ENCODE assay signal across 15 mouse cellular contexts in genomic region chr12:69351685-69352084, GRCm38 (mm10). TPM values are rescaled to one million over a fixed set of nuclear protein-coding genes. Genes with fewer than 3 reads are reported as not detected.
DNase-seq lines count a peak whose midpoint lies in the region; ATAC-seq and TF ChIP-seq lines count a peak whose summit lies in the region.
"Had no signal": no experiment of that assay in that cellular context is flagged by ENCODE, and none has a peak within 500 bp of the region (broad histone marks: within the 10 kb centered on the region; RNA-seq: fewer than 3 reads in every experiment).

No protein-coding gene starts in this region.

- no peak for TF ChIP-seq EP300 in liver, postnatal 0 days (IDR thresholded peaks at IDR 0.05; ENCODE audit: low read depth)

- no peak for ATAC-seq in liver, postnatal 0 days

- peak; percentile 37 for DNase-seq in embryo, embryonic 10 days (ENCODE audit: low spot score)
- no peak for DNase-seq in embryo, embryonic 11 days
- no peak for DNase-seq in liver, postnatal 0 days
- DNase-seq in liver (no peak), NIH3T3 (ENCODE audit: low read depth) (peak; percentile 35)
- peak; percentile 67 for DNase-seq in splenic B cell, adult 2 months (ENCODE audit: low read depth, low spot score)
- DNase-seq in natural killer cell, adult 2 months (ENCODE audit: low spot score in 2 of 2): no peak
- no peak for DNase-seq in thymus, postnatal 25 days
- DNase-seq: adrenal gland, adult 8-10 months; cerebellum, adult 8-10 months; heart, adult 11 months; kidney, postnatal 10 days; thymus, adult 2 months had no signal

- H3K9me3 ChIP-seq in liver, postnatal 0 days (ENCODE audit: low read length): no peaks in the 10 kb centered on the region
- H3K9me3 ChIP-seq: limb, embryonic 10.5 days had no signal

- peaks cover 55% of the 10 kb centered on the region for H3K36me3 ChIP-seq in liver, postnatal 0 days (replicated peaks; ENCODE audit: insufficient read depth, low read length)
- H3K36me3 ChIP-seq in splenic B cell, adult 2 months (ENCODE audit: control insufficient read depth, insufficient read depth, low read length, poor library complexity, severe bottlenecking): 0 out of 2 replicates have a peak, but pooled peaks cover 7% of the 10 kb centered on the region

- H3K9ac ChIP-seq in liver, postnatal 0 days (replicated peaks): no peak overlapping the region

- WGBS in liver, postnatal 0 days (ENCODE audit: insufficient replicate concordance): 63% methylated on average over 1 of the region's 1 CpGs

- H3K27ac ChIP-seq in liver, postnatal 0 days (ENCODE audit: low read depth): no peak overlapping the region
- H3K27ac ChIP-seq: limb, embryonic 10.5 days had no signal

- no peak overlapping the region for H3K4me3 ChIP-seq in liver, postnatal 0 days (ENCODE audit: low read depth, low read length)
- H3K4me3 ChIP-seq: erythroblast, embryonic 14.5 days; limb, embryonic 10.5 days had no signal

- no peak overlapping the region for H3K4me2 ChIP-seq in liver, postnatal 0 days (ENCODE audit: low read depth, low read length)

- peak; percentile 41 for TF ChIP-seq CTCF in liver, postnatal 0 days (IDR thresholded peaks at IDR 0.05; ENCODE audit: low read depth)

- H3K4me1 ChIP-seq in liver, postnatal 0 days (ENCODE audit: insufficient read depth): no peaks in the 10 kb centered on the region
- H3K4me1 ChIP-seq: limb, embryonic 10.5 days had no signal

- H3K27me3 ChIP-seq in liver, postnatal 0 days (ENCODE audit: insufficient read depth, low read length): no peaks in the 10 kb centered on the region
- H3K27me3 ChIP-seq in splenic B cell, adult 2 months (ENCODE audit: control insufficient read depth, insufficient read depth, low read length, poor library complexity, severe bottlenecking): no peaks in the 10 kb centered on the region

RNA-seq across cellular contexts. Expression of gene Nemf, which starts 5.3 kb away (rescaled TPM):
- polyA plus RNA-seq in liver, postnatal 0 days (2015; fragmentation: Nextera tagmentation; extraction: Ambion mirVana): 28.3 and 29.7 TPM in 2 replicates

RNA-seq across cellular contexts. Expression of gene Arf6, which starts 20.3 kb away (rescaled TPM):
- polyA plus RNA-seq in liver, postnatal 0 days (2015; fragmentation: Nextera tagmentation; extraction: Ambion mirVana): 33.8 and 44.6 TPM in 2 replicates

RNA-seq across cellular contexts. Expression of gene Gm9887, which starts 20.6 kb away (rescaled TPM):
- polyA plus RNA-seq in liver, postnatal 0 days (2015; fragmentation: Nextera tagmentation; extraction: Ambion mirVana): 1.00 and 1.3 TPM in 2 replicates

RNA-seq across cellular contexts. Expression of gene Klhdc2, which starts 55.2 kb away (rescaled TPM):
- 54.2 and 59.3 TPM in 2 replicates for polyA plus RNA-seq in liver, postnatal 0 days (2015; fragmentation: Nextera tagmentation; extraction: Ambion mirVana)

Comparison
In these comparisons a context has a peak if more than half of its experiments do, and no peak if none do; other contexts are left out.
1. DNase-seq: peak in embryo, embryonic 10 days (single experiment), NIH3T3 (single experiment) and splenic B cell, adult 2 months (single experiment); none in embryo, embryonic 11 days (single experiment), liver, postnatal 0 days (single experiment), liver (single experiment), natural killer cell, adult 2 months (0 of 2) and thymus, postnatal 25 days (single experiment).